Mouse (Mus musculus): ENCODE measurements around the gene Slc4a1ap. TPM values are rescaled to one million over a fixed set of nuclear protein-coding genes. Genes with fewer than 3 reads are reported as not detected.
"Not testable (repeated sequence)": the region's sequence is repeated elsewhere in the genome, so short reads cannot be mapped to it uniquely, and the experiment has no call there.

Gene Slc4a1ap
- total RNA-seq (2021) = 10 to 100 TPM; 21.7 to 22.3 TPM
- long read RNA-seq, experiment 1, partial matches to known transcripts = 2 of 8 reads
- long read RNA-seq, experiment 1, other reads (novel, unspliced or antisense) = 1 of 8 reads
- long read RNA-seq, experiment 2, partial matches to known transcripts = 0 of 12 reads
- long read RNA-seq, experiment 2, other reads (novel, unspliced or antisense) = 5 of 12 reads

DNA sequence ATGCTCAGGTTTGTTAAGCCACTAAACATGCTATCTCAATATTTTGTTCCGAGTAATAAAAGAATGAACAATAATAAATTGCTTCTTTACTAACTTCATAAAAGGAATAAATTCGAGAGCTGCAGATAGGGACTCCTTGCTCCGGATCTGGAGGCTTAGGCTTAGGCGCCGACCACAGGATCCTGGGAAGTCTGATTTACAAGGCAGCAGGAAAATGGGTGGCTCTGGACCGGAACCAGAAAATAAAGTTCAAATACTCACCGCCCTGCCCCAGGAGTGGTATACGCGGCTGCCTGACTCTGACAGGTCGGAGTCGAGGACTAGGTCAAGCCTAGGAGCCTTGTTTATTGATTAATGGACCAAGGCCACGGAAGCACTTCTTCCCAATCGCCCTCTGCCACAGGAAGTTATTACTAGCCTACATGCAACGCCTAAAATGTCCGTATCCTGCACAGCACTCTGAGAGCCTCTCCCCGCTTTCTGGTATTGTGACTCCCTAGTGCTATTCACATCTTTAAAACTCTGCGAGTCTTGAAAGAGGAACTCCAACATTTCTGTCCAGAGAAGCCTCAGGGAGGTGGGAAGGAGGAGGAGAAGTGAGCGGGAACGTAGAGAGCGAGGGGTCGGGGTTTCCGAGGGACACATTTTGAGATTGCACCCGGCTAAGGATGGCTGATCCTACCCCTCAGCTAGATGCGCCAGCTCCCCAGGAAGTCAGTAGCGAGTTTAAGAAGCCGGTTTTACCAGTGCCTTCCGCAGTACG, at the start of gene Slc4a1ap:
Slc4a1ap (plus strand) TSS at position 642 of the 763 bp plus-strand sequence.
- peak; percentile 73 for DNase-seq

- no peak for DNase-seq
These were observed 46.3 kb upstream of the Slc4a1ap start for GRCm38 (mm10) chr5:31480536-31480935.

- no peak for DNase-seq
These were observed 41.4 kb upstream of the Slc4a1ap start, which contains the start of gene 4930548H24Rik for GRCm38 (mm10) chr5:31485440-31485839. 4930548H24Rik (plus strand) TSS chr5:31485740.

GRCm38 (mm10) chr5:31487889-31488288, 38.9 kb upstream of the Slc4a1ap start:
- DNase-seq = no peak

- DNase-seq = no peak
These were observed 37.6 kb upstream of the Slc4a1ap start for GRCm38 (mm10) chr5:31489116-31489769.

GRCm38 (mm10) chr5:31492031-31492430, 34.8 kb upstream of the Slc4a1ap start:
- no peak for DNase-seq

DNA sequence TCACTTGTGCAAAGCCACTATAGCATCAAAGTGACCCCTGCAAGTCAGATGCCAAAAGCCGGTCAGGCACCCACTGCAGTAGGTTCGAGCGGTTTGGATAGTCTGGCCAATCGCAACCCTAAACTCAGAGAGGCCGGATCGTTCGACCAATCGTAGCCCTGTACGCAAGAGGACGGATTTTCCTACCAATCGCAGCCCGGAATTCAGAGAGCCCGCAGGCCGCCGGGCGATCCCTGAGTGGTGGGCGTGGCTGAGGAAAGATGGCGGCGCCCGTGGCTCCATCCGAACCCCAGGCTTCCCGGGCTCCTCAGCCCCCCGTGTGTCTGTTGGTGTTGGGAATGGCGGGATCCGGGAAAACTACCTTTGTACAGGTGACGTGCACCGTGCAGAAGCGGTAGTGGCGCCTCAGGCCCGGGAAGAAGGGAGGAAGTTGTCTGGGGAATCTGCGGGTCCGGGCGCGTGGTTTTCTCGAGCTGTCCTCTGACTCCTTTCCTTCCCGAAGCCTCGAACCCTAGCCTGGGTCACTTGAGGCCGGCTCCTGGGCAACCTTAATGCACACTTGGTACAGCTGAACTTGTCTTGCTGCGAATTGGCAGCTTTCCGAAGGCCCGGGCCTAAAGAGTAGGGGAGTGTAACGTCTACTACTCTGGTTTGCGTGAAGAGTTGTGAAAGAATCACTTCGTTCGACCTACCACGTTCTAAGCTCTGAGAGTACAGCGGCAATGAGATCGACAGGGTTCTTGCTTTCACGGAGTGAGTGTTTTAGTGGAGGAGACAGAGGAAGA, 32.1 kb upstream of the Slc4a1ap start, which contains the start of gene Gpn1:
Gpn1 (plus strand) TSS at position 229 of the 785 bp plus-strand sequence.
- peak; percentile 85 for DNase-seq

- no peak for DNase-seq
These were observed 22.0 kb upstream of the Slc4a1ap start for GRCm38 (mm10) chr5:31504843-31505242.

DNA sequence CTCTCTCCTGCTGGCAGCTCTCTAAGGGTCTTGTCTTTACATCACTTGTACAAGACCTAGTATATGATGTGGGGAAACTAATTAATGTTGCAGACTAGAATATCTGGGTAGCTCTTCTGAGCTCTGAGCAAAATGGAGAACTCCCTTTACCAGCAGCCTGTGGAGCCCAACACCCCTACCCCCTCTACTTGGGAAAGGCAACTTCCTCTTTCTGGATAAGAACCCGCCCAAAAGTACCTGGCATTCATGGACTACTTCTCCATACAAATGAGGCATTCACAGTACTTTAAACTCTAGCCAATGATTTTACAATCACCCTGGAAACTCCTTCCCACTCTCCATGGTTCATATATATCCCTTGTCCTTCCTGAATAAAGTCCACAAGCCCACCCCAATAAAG, 14.3 kb upstream of the Slc4a1ap start:
- no peak for DNase-seq

GRCm38 (mm10) chr5:31520556-31520955, 6.2 kb upstream of the Slc4a1ap start:
- no peak for DNase-seq

DNA sequence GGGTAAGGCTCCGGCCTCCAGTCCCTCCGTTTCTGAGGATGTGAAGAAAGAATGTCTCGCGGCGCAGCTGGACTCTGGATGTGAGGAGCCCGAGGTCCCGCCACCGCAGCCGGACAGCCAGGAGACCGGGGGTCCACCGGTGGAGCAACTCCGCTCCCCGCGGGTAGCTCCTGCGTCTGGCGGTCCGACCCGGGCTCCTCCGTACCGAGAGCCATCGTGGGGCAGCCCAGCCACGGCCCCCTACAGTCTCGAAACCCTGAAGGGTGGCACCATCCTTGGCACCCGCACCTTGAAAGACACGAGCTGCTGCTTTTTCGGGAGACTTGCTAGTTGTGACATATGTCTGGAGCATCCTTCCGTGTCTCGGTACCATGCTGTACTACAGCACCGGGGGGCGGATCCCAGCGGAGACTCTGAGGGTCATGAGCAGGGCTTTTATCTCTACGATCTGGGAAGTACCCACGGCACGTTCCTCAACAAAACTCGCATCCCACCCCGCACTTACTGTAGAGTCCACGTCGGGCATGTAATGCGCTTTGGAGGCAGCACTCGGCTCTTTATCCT, 404 bp downstream of the Slc4a1ap start:
- no peak for DNase-seq

- DNase-seq = not testable (repeated sequence)
These were observed 912 bp downstream of the Slc4a1ap start, which contains the start of gene Supt7l for GRCm38 (mm10) chr5:31527707-31528106. Supt7l (minus strand) TSS chr5:31527807.

- no peak for DNase-seq
These were observed 1.8 kb downstream of the Slc4a1ap start for GRCm38 (mm10) chr5:31528560-31528959.

DNA sequence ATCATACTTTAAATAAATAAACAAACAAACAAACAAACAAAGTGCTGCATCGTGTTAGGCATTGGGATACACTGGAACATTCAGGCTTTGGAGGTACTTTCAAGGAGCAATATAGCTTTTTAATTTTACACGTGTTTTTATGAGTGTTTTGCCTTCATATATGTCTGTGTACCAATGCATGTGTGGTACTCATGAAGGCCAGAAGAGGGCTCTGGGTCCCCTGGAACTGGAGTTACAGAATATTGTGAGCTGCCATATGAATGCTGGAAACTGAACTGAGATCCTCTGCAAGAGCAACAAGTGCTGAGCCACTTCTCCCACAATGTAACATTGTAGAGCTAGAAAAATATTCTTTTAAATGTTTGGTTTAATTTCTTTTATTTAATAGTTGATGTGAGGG, 8.4 kb downstream of the Slc4a1ap start:
- no peak for DNase-seq

GRCm38 (mm10) chr5:31559401-31559800, 32.6 kb downstream of the Slc4a1ap start:
- DNase-seq = no peak

GRCm38 (mm10) chr5:31560352-31560751, 33.6 kb downstream of the Slc4a1ap start:
- no peak for DNase-seq

- DNase-seq = peak; percentile 47
These were observed 35.4 kb downstream of the Slc4a1ap start for GRCm38 (mm10) chr5:31562036-31562666.

DNA sequence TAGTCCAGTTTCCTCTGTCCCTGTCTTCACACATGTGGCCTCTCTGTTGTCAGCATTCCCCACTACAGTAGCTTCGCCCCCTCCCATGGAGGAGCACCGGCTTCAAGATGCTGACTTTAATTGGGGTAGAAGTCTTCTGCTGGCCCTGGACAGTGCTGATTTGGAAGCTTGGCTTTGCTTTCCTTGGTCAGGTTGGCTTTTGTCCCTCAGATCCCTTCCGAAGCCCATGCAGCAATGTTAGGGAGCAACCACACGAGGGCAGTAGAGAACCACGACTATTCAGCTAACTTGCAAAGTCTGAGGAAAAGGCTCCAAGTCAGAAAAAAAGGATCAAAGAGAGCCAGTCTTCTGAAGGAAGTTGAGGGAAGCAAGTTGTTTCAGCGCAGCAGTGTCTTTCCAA, 36.7 kb downstream of the Slc4a1ap start:
- DNase-seq = peak; percentile 73

- no peak for DNase-seq
These were observed 37.1 kb downstream of the Slc4a1ap start for GRCm38 (mm10) chr5:31563905-31564304.

DNA sequence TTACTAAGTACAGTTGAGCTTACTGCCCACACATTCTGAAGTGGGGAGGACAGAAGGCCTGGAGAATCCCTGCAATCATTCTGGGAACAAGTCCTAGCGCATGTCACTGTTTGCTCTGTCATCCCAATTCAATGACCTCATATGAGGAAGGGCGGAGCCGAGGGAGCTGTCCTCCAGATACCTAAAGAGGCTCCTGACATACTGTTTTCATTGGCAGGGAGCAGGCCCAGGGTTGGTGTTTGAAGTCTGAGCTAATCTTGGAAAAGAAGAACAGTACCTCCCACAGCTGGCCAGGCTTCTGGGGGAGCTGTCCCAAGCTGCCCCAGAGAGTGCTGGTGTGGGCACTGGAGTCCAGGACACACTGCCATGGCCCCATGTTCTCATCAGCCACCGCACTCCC, 38.2 kb downstream of the Slc4a1ap start:
- no peak for DNase-seq

- no peak for DNase-seq
These were observed 39.2 kb downstream of the Slc4a1ap start for GRCm38 (mm10) chr5:31566026-31566425.

Measured in gastrocnemius, postnatal 10 days (tissue).